Mouse (Mus musculus) Muller cell, postnatal 12 days (primary cell): ENCODE data around the gene Pacsin2.
A peak's percentile ranks its signal among the peaks of the same experiment; 100 is the strongest.
"Not testable (repeated sequence)": the region's sequence is repeated elsewhere in the genome, so short reads cannot be mapped to it uniquely, and the experiment has no call there.

Experiments
- DNase-seq: peaks from one replicate; pipeline ENCODE4 v3.0.0-alpha.2; 2015; ENCODE audit errors: inconsistent ontology term

Pacsin2 gene

DNA sequence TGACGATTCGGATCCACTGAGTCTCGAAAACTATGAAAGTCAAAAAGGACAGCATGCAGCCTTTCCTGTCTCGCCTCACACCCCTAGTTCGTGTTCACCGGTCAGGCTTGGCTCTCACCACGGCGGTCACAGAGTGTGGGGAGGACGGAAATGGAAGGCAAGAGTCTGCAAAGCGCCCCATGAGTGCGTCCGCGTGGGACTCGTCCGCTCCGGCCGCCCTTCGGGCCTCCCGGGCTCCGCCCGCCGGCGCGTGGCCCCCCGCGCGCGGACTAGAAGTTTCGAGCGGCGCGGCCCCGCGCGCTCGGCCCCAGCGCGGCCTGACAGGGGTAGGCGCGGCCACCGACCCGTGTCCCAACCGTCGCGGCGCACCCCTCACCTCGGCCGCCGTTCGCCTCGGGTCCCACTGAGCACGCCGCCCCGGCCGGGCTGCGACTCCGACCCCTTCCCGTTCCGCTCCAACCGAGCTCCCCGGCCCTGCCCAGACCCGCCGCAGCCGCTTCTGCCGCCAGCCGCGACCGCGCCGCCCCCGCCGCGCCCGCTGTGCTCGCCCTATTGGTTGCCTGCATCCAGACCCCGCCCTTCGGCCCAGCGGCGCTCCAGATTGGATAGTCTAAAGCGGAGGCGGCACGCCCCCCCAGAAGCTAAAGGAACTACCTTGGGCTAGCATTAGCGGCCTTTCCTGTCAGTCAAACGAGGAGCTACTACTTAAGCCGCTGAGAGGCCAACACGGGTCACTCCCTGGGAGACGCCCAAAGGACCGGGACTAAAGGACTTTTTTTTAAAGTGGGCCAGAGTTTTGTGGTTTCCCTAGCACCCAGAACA is at the start of gene Pacsin2:
TSS of gene Pacsin2 (minus strand) at position 524 of the 822 bp plus-strand sequence.
- peak; percentile 99 for DNase-seq

DNA sequence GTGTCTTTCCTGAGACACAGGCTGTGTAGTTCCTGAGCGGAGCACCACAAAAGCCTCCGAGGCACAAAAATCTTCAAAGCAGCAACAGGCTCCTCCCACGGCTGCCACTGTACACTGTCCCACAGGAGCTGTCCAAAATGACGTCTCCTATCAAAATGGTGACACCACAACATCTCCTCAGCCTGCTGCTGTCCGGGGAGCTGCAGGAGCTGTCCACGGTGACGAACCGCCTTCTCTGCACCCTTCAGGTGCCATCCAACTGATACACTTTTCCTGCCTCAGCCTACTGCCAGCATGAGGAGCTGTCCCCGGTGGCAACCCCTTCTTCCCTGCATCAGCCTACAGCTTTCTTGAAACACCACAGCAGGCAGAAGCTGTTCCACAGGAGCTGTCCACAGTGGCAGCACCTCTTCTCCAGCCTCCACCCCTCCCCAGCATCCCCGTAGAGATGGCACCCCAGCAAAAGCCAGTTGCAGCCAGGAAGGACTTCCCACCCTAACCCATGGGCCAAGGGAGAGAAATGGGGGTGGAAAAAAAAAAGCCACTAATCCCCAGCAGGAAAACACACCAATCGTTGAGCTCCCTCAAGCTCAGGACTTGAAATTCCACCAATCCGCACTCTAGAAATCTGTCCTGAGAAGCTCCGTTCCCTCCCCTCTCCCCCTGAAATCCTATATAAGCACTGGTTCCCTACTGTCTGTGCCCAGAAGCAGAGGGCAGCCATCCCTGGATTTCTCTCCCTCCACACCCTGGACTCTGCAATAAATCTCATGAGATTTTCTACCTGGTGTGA is 48.3 kb upstream of the Pacsin2 start:
- DNase-seq: no peak

DNA sequence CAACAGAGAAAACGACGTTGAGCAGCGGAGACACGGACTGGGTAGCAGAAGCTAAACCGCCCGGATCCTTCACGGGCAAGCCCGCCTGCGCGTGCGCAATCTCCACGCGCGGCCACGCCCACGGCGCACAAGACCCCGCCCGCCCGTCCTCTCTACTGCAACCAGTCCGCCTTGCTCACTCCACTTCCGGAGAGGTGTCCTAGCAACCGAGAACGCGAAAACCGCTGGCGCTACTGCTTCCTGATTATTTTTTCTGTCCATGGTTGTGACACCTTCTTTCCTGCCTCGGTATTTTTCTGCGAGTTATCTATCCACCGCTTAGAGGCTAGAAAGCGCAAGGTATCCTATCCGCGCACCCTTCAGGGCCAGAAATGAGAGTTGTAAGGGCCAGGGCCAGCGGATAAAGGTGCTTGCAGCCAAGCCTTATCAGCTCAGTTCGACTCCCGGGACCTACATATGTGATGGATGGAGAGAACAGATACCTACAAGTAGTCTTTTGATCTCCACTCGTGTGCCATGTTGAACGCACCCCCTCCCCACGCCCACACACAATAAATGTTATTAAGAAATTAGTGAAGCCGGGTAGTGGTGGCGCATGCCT is 46.5 kb upstream of the Pacsin2 start, which contains the start of gene Ttll1:
TSS of gene Ttll1 (minus strand) at position 89 of the 601 bp plus-strand sequence.
- DNase-seq: peak; percentile 94

DNA sequence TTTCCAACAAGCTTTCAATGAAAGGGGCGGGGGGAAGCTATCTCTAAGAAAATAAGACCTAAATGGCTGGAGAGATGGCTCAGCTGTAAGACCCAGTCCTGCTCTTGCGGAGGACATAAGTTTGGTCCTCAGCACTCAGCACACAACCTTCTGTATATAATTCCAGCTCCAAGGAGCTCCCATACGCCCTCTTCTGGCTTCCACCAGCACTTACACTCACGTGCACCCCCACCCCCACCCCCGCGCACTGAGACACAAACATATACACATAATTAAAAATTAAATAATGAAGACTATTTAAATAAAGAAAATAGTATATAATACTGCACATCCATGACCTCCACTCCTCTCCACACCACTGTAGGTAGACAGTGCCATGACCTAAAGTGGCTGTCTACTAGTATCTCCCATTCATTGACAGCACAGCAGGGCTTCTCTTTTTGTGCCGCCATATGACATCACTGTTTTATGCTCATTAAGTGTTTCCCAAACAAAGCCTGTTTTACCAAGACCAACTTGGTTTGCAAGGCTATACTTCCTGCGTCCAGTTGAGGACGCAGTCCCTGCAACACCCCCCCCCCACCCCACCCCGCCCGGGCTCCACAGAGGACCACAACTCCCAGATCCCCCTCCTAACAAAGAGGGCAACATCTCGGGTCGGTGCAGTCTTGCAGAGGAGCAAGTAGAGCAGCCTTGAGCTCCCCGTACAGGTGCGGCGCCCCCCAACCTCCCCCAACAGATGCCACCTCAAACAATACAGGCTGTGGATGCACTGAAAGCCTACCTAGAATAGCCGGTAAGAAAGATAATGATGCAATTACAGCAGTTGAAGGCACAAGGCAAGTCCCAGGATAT is 45.8 kb upstream of the Pacsin2 start:
- DNase-seq: no peak

DNA sequence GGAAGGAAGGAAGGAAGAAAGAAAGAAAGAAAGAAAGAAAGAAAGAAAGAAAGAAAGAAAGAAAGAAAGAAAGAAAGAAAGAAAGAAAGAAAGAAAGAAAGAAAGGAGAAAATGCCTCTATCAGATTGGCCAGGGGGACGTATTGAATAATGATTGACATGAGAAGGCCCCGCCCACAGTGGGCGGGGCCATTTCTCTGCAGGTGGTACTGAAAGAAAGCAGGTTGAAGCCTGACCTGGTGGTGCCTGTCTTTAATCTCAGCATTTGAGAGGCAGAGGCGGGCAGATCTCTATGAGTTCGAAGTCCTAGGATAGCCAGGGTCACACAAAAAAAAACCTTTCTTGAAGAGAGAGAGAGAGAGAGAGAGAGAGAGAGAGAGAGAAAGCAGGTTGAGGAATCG is 37.1 kb upstream of the Pacsin2 start:
- DNase-seq: not testable (repeated sequence)

DNA sequence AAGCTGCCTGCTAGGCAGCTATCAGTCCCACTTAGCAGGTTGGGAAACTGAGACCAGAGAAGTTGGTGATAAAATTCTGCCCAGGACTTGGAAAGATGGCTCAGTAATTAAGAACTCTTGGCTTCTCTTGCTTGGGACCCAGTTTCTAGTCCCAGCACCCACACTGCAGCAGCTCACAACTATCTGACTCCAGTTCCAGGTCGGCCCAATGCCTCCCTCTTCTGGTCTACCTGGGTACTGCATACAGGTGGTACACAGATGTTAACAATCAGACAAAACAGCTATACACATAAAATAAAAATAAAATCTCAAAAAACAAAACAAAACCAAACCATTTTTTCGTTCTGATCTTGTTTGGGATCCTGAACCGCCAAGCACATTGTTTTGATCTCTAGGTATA is 35.9 kb upstream of the Pacsin2 start:
- no peak for DNase-seq

DNA sequence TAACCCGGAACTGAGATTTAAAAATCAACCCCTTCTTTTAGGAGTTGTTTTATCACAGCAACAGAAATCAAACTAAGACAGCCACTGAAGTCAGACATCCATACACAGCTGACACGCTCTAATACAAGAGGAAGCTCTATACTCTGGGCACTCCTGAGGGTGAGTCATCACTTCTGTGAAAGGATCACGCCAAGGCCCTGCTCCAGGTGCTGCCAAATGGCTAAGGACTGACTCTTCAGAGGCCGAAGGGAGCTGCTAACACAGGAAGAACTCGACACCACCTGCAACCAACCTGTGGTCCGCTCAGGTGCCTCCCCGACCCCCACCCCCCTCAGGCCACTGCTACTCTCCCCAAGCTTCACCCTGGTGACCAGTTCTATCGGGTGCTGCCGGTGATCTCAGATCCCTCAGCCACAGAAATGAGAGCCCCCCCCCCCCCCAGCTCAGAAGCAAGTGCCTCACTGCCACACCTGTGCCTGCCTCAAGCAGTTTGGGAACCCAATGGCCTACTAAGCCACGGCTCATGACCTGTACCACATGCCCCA is 34.9 kb upstream of the Pacsin2 start:
- no peak for DNase-seq

DNA sequence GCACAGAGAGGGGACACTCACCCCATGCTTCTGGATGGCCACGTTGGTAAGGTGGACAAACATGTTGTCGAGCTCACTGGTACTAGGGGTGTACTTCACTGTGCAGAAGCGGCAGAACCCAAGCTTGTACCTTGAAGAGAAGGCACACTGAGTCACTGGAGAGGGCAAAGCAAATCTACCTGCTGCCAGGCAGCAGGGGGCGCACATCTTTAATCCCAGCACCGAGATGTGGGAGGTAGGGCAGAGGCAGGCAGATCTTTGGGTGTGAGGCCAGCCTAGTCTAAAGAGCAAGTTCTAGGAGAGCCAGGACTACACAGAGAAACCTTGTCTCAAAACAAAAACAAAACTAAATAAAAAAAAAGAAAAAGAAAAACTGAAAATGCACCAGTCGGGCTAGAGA is 32.9 kb upstream of the Pacsin2 start:
- DNase-seq: no peak

DNA sequence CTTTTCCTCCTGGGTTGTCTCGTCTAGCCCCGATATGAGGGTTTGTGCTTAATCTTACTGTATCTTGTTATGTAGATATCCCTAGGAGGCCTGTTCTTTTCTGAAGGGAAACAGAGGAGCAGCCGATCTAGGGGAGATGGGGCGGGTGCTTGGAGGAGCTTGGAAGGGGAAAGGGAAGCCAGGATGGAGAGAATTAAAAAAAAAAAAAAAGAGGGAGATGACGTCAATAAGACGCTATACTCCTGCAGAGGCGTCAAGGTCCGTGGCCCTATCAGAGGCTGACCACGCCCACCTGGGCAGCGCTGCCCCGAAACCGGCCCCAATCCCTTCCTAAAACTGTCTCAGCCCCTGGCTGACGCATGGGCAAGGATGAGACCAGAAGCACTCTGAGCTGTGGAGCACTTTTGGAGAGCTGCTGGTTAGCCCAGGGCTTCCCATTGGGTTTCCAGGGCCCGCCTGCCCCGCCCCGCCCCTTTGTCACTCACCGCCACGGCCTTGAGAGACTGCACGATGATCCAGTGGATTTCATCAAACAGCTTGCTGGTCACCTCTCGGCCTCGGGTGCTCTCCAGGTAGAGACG is 31.5 kb upstream of the Pacsin2 start:
- no peak for DNase-seq

DNA sequence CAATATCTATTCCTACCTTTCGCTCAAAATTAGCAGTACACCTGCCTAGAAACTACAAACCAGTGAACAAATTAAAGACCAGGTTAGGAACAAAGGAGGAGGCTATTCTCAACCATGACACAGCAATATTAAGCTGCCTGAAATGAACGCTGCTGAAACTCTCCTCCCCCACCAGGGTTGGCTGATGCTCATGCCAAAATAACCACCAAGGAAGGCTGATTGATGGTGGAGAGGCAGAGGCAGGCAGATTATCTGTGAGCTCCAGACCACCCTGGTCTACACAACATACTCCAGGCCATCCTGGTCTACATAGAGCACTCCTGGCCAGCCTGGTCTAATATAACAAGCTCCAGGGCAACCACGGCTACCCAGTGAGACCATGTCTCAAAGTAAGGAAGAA is 30.8 kb upstream of the Pacsin2 start:
- DNase-seq: no peak

DNA sequence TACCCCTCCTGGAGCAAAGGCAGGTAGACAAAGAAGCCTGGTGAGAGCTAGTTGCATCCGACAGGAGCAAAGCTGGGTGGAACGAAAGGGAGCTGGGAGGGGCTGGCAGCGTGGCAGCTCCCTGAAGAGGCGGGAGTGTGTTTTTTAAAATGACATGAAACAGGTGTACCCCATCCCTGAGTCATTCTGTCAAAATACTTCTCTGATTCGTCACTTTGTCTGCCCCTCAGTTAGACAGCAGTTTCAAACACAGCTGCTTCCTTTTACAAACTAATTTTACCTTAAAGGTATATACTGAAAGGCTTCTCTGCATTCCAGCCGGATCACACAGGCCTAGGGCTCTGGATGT is 30.1 kb upstream of the Pacsin2 start:
- DNase-seq: no peak

DNA sequence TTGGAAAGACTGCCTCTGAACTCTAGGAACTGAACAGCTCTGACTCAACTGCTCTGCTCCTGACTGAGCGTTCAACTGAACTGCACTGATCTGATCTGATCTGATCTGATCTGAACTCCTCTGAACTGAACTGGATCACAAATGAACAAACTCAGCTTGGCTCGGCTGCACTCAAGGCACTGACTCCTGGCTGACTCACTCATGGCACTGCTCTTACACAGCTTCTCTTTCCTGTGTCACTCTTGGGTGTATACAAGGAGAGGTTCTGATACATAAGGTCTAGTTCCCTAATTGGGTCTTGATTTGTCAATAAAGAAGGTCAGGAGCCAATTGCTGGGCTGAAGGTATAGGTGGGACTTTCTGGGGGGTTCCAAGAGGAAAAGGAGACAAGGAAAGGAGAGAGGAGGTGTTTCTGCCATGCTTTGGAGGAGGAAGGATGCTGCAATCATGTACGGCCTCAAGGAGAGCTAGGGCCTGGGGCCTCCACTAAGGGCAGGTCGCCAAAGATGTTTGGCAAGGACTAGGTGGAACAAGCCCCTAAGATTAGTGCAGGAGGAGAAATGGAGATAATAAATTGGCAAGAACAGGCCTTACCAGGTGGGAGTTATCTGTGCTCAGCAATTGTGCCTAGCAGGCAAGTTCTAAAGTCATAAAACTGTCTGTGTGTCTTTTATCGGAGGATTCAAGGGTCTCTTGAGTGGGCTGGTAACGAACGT is 29.6 kb upstream of the Pacsin2 start:
- DNase-seq: no peak

DNA sequence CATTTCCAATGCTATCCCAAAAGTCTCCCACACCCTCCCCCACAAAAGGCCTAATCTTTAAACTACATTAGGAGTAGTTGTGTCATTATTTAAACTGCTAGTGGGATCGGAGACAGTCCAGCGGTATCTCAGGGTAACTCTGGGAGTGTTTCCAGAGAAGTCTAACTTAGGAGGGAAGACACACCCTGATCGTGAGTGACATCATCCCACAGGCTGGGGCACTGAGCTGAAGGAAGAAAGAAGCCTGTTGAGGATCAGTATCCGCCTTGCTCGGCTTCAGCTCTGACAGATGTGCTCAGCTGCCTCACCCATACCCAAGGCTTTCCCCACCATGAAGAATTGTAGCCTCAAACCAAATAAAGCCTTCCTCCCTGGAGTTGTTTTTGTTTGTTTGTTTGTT is 27.5 kb upstream of the Pacsin2 start:
- DNase-seq: no peak

DNA sequence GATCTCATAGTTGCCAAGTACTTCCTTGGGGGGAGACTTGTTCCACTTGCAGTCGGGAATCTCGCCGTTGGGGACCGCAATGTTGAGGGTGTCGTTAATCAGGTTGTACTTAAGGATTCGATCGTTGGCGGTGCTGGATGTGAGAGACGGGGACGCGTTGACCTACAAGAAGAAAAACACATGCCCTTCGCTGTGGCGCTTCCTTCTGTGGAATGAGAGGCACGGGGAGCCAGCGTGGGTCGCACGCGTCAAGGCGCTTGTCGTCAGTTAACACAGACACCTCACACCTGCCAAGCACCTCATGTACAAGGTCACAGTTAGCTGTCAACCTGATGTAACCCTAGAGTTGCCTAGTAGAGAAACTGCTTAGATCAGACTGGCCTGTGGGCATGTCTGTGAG is 25.1 kb upstream of the Pacsin2 start:
- no peak for DNase-seq

DNA sequence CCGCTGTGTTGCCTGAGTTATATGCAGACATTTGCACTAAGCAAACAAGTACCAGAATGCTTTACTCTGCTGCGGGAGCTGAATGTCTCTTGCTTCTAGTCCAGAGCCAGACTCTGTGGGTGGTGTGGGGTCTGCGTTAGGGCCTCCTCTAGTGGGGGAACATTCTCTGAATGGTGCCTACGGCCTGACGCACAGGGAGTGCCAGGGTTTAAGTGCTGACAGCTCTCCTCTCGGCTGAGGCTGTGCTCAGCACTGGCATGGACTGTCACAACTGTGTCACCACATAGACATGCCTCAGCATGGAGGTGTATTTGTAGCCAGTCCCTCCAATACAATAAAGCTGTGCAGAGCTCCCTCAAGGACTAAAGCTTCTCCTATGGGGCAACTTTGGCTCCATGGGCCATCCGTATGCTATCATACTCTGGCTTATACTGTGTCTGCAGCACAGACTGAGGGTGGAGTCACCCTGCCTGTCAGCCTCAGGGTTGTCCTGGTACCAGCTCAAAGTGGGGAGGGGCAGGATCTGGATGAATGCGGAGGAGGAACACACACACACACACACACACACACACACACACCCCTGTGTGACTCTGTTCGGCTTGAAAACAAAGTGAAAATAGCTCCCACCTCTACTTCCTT is 23.2 kb upstream of the Pacsin2 start:
- no peak for DNase-seq

DNA sequence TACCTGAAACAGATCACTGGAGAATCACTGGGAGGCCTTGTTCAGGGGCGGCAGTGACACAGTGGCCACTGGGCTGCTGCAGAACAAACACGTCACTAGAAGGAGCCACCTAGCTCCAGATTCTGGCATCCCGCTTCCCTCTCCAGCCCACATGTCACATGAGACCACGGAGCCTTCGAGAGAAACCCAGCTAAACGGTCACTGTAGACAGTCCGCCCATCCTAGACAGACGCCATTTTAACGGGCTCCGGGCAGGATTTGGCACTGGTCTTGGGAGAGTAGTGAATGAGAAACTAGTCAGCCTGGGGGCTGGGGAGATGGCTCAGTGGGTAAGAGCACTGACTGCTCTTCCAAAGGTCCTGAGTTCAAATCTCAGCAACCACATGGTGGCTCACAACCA is 19.9 kb upstream of the Pacsin2 start:
- DNase-seq: no peak

DNA sequence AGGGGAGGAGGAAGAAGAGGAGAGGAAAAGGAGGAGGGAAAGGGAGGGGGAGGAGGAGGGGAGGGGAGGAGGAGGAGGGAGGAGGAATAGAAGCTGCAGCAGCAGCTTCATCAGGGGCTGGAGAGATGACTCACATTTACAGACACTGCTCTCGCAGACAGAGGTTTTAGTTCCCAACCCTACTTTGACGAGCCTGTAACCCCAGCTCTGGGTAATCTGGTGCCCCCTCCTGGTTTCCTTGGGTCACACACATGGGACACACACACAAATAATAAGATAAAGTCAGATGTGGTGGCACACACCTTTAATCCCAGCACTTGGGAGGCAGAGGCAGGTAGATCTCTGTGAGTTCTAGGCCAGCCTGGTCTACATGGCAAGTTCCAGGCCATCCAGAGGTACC is 19.1 kb upstream of the Pacsin2 start:
- no peak for DNase-seq

DNA sequence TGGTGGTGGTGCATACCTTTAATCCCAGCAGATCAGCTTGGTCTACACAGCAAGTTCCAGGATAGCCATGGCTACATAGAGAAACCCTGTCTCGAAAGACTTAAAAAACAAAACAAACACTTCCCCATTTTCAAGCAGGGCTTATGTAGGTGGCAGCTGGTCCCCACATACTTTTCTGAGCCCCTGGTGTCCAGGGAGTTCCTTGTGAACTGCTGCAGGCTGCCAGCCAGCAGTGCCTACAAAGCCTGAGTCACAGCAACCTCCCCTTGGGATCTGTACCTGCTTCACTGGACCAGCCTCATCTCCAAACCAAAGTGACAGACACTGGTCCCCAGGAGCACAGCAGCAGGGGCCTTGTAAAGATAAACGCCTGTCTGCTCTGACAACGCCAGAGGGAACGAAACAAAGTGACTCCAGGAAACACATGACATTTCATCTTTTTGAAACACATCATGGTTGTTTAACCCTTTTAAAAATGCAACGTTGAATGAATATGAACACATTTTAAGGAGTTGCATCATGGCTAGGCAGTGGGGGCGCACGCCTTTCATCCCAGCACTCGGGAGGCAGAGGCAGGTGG is 18.3 kb upstream of the Pacsin2 start:
- DNase-seq: no peak

DNA sequence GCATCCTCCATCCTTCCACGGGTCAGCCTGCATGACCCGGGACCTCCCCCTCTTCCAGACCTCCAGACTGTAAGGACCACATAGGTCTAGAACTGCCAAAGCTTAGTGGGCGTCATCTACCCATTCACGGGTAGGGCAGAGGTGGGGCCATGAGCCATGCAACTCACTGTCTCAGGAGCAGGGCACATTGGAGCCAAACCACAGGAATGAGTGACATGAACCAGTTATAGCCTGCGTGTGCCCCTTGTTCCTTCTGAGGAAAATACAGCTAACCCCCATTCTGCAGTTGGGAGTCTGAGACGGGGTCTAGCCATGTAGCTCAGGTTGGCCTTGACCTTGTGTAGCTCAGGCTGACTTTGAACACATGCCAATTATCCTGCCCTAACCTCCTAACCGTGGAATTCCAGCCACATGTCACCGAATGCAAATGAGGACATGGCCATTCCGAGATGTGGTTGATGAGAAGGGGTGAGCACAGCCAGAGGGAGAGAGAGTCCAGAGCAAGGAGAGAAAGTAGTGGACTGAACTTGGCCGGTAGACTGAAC is 16.9 kb upstream of the Pacsin2 start:
- DNase-seq: peak; percentile 77
